Mouse (Mus musculus) olfactory bulb, adult 2 months (tissue): ENCODE measurements around the gene Fbxl7.

Experiments
- CTCF ChIP-seq: fragments of 200-500 bp; IDR thresholded peaks from 2 replicates; pipeline ENCODE4 v1.5.1; 2012; ENCODE audit warnings: low read depth, mild to moderate bottlenecking, low read length, moderate library complexity; ENCODE audit not compliant: insufficient read depth
- POLR2A ChIP-seq: fragments of 200-500 bp; IDR thresholded peaks from 2 replicates; pipeline ENCODE4 v1.6.1; 2012; ENCODE audit warnings: mild to moderate bottlenecking, low read depth, low read length, moderate library complexity; ENCODE audit not compliant: insufficient read depth

DNA sequence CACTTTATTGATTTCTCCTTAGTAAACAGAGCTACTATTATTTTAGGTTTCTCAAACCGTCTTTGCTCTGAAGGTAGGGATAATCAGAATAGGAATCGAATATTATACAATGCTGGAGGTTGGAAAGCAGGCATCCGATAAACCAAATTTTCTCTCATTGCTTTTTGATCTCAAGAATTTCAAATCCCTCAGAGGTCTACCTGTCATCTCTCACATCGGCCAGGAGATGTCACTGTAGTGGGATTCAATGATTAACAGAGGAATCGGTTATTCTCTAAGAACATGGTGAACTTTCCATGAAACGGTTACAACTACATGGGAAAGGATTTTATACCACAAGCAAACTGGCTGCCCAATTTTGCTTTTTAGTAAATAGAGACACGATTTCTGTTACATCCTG is 255.7 kb downstream of the Fbxl7 start:
- TF ChIP-seq CTCF = no peak
- TF ChIP-seq POLR2A = no peak
